Mouse (Mus musculus) adipose tissue, adult 10 weeks (tissue): ENCODE data around the gene Vps35. TPM values are rescaled to one million over a fixed set of nuclear protein-coding genes. Genes with fewer than 3 reads are reported as not detected.

Experiments
- polyA plus RNA-seq: library from polyadenylated mRNA; stranded (reverse); fragments of 350-450 nt; fragmentation: Illumina TruSeq; extraction: RNeasy Lipid Tissue Mini Kit (QIAGEN cat#74804); gene quantifications from one replicate; pipeline ENCODE4 v1.2.3, GENCODE M21; 2014; ENCODE audit warnings: low read depth, low replicate concordance

The Vps35 gene
- polyA plus RNA-seq = 79.3 TPM

GRCm38 (mm10) chr8:85299434-85300077 lies at the start of gene Vps35, which contains the start of gene Orc6:
TSS of gene Vps35 (minus strand) at chr8:85299802.
TSS of gene Orc6 (plus strand) at chr8:85299632.

GRCm38 (mm10) chr8:85225688-85226087 lies 73.9 kb downstream of the Vps35 start, which contains the start of gene Olfr371:
TSS of gene Olfr371 (plus strand) at chr8:85225988.

Other genes starting within 250 kb of the Vps35 start
- 31.5 TPM for gene Fbxw9, start 239.7 kb downstream of the Vps35 start, polyA plus RNA-seq
- gene Gm5741, start 231.8 kb downstream of the Vps35 start, polyA plus RNA-seq = not detected
- 25.9 TPM for gene Dhps, start 228.0 kb downstream of the Vps35 start, polyA plus RNA-seq
- 89.8 TPM for gene Wdr83os, start 219.1 kb downstream of the Vps35 start, polyA plus RNA-seq
- gene Wdr83, start 218.5 kb downstream of the Vps35 start, polyA plus RNA-seq = 23.2 TPM
- 115 TPM for gene Man2b1, start 216.5 kb downstream of the Vps35 start, polyA plus RNA-seq
- gene Zfp791, start 176.7 kb downstream of the Vps35 start, polyA plus RNA-seq = 5.5 TPM
- gene Cks1brt, start 147.9 kb downstream of the Vps35 start, polyA plus RNA-seq = not detected
- not detected for gene Olfr371, start 73.8 kb downstream of the Vps35 start, polyA plus RNA-seq
- 23.3 TPM for gene Orc6, start 170 bp downstream of the Vps35 start, polyA plus RNA-seq
- 0.50 TPM for gene Mylk3, start 86.5 kb upstream of the Vps35 start, polyA plus RNA-seq
- gene 4921524J17Rik, start 133.0 kb upstream of the Vps35 start, polyA plus RNA-seq = 19.4 TPM
- 102 TPM for gene Gpt2, start 192.8 kb upstream of the Vps35 start, polyA plus RNA-seq